Mouse (Mus musculus): ENCODE data around the gene Esrrg. TPM values are rescaled to one million over a fixed set of nuclear protein-coding genes. Genes with fewer than 3 reads are reported as not detected.

Gene Esrrg
- total and polyA plus RNA-seq, 2 experiments from 2014 or later, result 17.1 to 39.8 TPM

DNA sequence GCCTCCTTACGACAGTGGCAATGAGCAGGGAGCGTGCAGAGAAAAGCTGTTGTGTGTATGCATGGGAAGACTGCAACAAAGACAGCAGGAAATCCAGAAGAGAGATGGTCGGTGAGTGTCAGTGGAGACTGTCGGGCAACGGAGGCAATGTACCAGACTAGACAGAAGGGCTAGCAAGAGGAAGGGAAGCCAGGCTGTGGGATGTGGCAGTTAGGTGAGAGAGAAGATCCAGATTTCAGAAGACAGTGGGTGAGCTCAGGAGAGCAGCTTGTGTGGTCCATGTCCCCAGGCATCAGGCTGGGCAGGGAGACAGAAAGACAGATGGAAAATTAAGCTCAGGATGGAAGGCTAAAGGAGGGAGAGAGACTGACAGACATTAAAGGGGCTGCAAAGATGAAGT, 574.4 kb downstream of the Esrrg start:
- ATAC-seq (ENCODE audit: low FRiP score), result no peak
- no peak overlapping the region for H3K27ac ChIP-seq (ENCODE audit: low read depth, low read length)
- no peak overlapping the region for H3K9ac ChIP-seq (replicated peaks; ENCODE audit: low read length, poor library complexity, severe bottlenecking)
- H3K4me3 ChIP-seq (ENCODE audit: low read depth, low read length), result no peak overlapping the region
- H3K27me3 ChIP-seq (ENCODE audit: insufficient read depth, low read length), result no peaks in the 10 kb centered on the region
- no peaks in the 10 kb centered on the region for H3K4me1 ChIP-seq (ENCODE audit: insufficient read depth, low read length)
- WGBS, result 83% methylated on average over 5 of the region's 5 CpGs
- TF ChIP-seq CTCF (IDR thresholded peaks at IDR 0.05), result no peak
- H3K9me3 ChIP-seq (ENCODE audit: low read length), result no peaks in the 10 kb centered on the region
- no peak overlapping the region for H3K4me2 ChIP-seq (ENCODE audit: low read depth, low read length, poor library complexity, severe bottlenecking)
- DNase-seq (ENCODE audit: low spot score), result no peak
- no peaks in the 10 kb centered on the region for H3K36me3 ChIP-seq (ENCODE audit: insufficient read depth, low read length)

DNA sequence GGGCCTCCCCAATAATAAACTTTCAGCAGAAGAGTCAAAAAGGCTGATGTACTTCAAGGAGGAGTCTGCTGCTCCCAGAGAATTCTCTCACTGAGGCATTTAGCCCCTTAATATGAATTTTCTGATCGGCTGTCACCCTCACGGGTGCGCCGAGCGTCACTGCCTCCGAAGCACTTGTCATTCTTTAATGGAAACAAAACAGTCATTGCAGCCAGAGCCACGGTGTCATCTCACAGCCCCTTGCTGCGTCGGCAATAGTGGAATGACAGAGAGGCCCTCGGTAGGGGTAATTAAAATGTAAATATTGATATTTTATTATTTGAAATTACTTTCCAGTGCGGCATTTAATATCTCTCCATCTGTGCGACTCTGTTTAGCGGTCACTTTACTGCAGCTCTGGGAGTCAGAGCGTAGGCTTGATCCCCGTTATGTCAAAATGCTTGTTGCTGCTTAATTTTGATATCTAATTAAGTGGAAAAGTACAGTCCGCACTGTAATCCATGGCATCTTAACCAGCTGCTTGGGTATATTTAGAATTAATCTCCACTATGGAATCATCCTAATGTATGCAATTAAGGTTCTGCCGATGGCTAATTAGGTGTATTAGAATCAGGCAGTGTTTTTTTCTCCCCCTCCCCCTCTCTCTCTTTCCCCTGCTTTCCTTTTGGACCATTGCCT, 578.0 kb downstream of the Esrrg start:
- WGBS, result 47% methylated on average over 17 of the region's 17 CpGs
- no peaks in the 10 kb centered on the region for H3K9me3 ChIP-seq (ENCODE audit: low read length)
- DNase-seq (ENCODE audit: low spot score), result no peak
- H3K4me3 ChIP-seq (ENCODE audit: low read depth, low read length), result no peak overlapping the region
- no peak overlapping the region for H3K27ac ChIP-seq (ENCODE audit: low read depth, low read length)
- TF ChIP-seq CTCF (IDR thresholded peaks at IDR 0.05), result no peak
- H3K4me2 ChIP-seq (ENCODE audit: low read depth, low read length, poor library complexity, severe bottlenecking), result no peak overlapping the region
- H3K27me3 ChIP-seq (ENCODE audit: insufficient read depth, low read length), result no peaks in the 10 kb centered on the region
- no peak overlapping the region for H3K9ac ChIP-seq (replicated peaks; ENCODE audit: low read length, poor library complexity, severe bottlenecking)
- H3K4me1 ChIP-seq (ENCODE audit: insufficient read depth, low read length), result no peaks in the 10 kb centered on the region
- no peak for ATAC-seq (ENCODE audit: low FRiP score)
- no peaks in the 10 kb centered on the region for H3K36me3 ChIP-seq (ENCODE audit: insufficient read depth, low read length)

DNA sequence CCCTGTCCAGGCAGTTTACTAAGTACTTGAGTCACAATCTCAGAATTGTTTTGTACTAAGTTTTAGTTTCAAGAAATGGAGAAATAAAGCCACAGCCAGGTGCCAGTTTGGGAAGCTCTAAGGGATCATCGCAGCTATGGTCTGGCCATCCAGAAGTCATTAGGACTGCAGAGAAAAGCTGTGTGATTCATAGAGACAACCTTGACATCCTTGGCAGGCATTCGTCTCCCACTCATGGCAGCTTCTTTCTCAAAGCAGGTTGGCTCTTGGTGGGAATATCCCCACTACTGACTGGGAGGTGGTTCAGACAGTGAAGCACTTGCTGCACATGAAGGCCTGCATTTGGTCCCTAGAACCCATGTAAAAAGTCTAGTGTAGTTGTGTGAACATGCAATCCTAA, 584.4 kb downstream of the Esrrg start:
- H3K27ac ChIP-seq (ENCODE audit: low read depth, low read length), result no peak overlapping the region
- H3K4me2 ChIP-seq (ENCODE audit: low read depth, low read length, poor library complexity, severe bottlenecking), result no peak overlapping the region
- no peaks in the 10 kb centered on the region for H3K4me1 ChIP-seq (ENCODE audit: insufficient read depth, low read length)
- H3K27me3 ChIP-seq (ENCODE audit: insufficient read depth, low read length), result no peaks in the 10 kb centered on the region
- no peak for TF ChIP-seq CTCF (IDR thresholded peaks at IDR 0.05)
- no peak overlapping the region for H3K4me3 ChIP-seq (ENCODE audit: low read depth, low read length)
- H3K9me3 ChIP-seq (ENCODE audit: low read length), result no peaks in the 10 kb centered on the region
- ATAC-seq (ENCODE audit: low FRiP score) (no peak), DNase-seq (ENCODE audit: low spot score) (no peak)
- 90% methylated on average over 2 of the region's 2 CpGs for WGBS
- H3K36me3 ChIP-seq (ENCODE audit: insufficient read depth, low read length), result no peaks in the 10 kb centered on the region
- H3K9ac ChIP-seq (replicated peaks; ENCODE audit: low read length, poor library complexity, severe bottlenecking), result no peak overlapping the region

DNA sequence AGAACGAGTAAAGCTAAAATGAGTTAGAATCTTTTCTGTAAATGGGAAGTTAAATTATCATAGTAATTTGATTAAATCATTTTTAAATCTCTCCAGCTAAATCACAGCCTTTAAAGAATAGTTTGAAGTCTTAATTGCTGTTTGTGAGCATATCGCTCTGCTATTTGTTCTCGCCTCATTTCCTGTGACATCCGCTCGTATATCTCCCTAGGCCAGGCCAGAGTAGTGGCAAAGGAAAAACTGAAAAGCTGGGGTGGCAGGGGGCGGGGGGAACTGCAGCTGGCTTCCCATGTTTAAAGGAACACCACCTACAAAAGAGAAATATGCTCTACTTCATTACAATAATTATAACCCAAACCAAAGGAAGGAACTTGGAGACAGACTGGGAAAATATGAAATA, 598.8 kb downstream of the Esrrg start:
- no peaks in the 10 kb centered on the region for H3K4me1 ChIP-seq (ENCODE audit: insufficient read depth, low read length)
- H3K4me3 ChIP-seq (ENCODE audit: low read depth, low read length), result no peak overlapping the region
- ATAC-seq (ENCODE audit: low FRiP score), result no peak
- TF ChIP-seq CTCF (IDR thresholded peaks at IDR 0.05), result no peak
- H3K27me3 ChIP-seq (ENCODE audit: insufficient read depth, low read length), result no peaks in the 10 kb centered on the region
- no peaks in the 10 kb centered on the region for H3K9me3 ChIP-seq (ENCODE audit: low read length)
- WGBS, result 68% methylated on average over 6 of the region's 6 CpGs
- no peak overlapping the region for H3K4me2 ChIP-seq (ENCODE audit: low read depth, low read length, poor library complexity, severe bottlenecking)
- no peaks in the 10 kb centered on the region for H3K36me3 ChIP-seq (ENCODE audit: insufficient read depth, low read length)
- H3K9ac ChIP-seq (replicated peaks; ENCODE audit: low read length, poor library complexity, severe bottlenecking), result no peak overlapping the region
- no peak for DNase-seq (ENCODE audit: low spot score)
- no peak overlapping the region for H3K27ac ChIP-seq (ENCODE audit: low read depth, low read length)

DNA sequence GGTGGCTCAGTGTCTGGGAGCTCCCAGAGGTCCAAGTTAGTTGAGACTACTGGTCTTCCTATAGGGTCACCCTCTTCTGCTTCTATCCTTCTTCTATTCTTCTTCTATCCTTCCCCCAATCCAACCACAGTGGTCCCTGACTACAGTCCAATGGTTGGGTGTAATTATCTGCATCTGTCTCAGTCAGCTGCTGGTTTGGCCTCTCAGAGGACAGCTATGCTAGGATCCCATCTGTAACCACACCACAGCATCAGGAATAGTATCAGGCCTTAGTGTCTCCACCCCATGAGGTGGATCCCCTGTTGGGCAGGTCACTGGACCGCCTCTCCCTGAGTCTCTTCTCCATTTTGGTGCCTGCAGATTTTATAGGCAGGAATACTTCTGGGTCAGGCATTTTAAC, 600.4 kb downstream of the Esrrg start:
- DNase-seq (ENCODE audit: low spot score) (no peak), ATAC-seq (ENCODE audit: low FRiP score) (no peak)
- Histone ChIP-seq H3K4me1 (ENCODE audit: insufficient read depth, low read length) (no peaks in the 10 kb centered on the region), H3K9ac (replicated peaks; ENCODE audit: low read length, poor library complexity, severe bottlenecking) (no peak overlapping the region), H3K4me2 (ENCODE audit: low read depth, low read length, poor library complexity, severe bottlenecking) (no peak overlapping the region), H3K27me3 (ENCODE audit: insufficient read depth, low read length) (no peaks in the 10 kb centered on the region), H3K9me3 (ENCODE audit: low read length) (no peaks in the 10 kb centered on the region), H3K27ac (ENCODE audit: low read depth, low read length) (no peak overlapping the region), H3K4me3 (ENCODE audit: low read depth, low read length) (no peak overlapping the region), H3K36me3 (ENCODE audit: insufficient read depth, low read length) (no peaks in the 10 kb centered on the region)
- 86% methylated on average over 1 of the region's 1 CpGs for WGBS
- no peak for TF ChIP-seq CTCF (IDR thresholded peaks at IDR 0.05)

DNA sequence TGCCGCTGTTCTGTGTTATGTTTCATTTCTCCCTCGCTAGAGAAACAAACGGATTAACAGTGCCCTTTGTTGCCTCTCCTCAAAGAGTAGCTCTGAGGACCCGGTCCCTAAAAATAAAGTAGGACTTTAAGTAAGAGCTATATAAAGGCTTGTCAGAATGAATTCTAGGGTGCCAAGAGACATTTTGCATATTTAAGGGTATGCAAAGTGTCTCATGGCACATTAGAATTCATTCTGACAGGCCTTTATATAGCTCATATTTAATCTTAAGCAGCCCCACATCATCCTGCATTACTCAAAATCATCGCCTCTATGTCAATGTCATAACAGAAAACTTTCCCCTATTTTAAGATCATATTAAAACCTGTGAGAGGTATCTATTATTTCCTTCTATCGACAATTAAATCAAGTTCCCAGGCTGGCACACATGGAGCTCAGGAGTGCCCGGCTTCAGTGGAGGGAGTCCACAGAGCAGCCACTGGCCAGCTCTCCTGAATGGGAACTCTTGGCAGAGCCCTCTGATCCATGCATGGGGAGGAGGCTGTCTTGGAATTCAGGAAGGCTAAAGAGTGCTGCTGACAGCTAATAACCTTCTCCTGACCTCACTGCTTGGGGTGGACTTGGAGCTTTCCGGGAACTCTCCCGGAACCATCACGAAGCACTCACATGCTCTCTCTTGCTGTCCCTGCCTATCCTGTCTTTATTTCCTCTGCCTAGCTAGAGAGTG, 606.5 kb downstream of the Esrrg start:
- 34% methylated on average over 10 of the region's 10 CpGs for WGBS
- Histone ChIP-seq H3K9me3 (ENCODE audit: low read length) (no peaks in the 10 kb centered on the region), H3K9ac (replicated peaks; ENCODE audit: low read length, poor library complexity, severe bottlenecking) (no peak overlapping the region), H3K27ac (ENCODE audit: low read depth, low read length) (no peak overlapping the region), H3K4me3 (ENCODE audit: low read depth, low read length) (no peak overlapping the region), H3K4me2 (ENCODE audit: low read depth, low read length, poor library complexity, severe bottlenecking) (no peak overlapping the region), H3K4me1 (ENCODE audit: insufficient read depth, low read length) (no peaks in the 10 kb centered on the region), H3K27me3 (ENCODE audit: insufficient read depth, low read length) (no peaks in the 10 kb centered on the region), H3K36me3 (ENCODE audit: insufficient read depth, low read length) (no peaks in the 10 kb centered on the region)
- TF ChIP-seq CTCF (IDR thresholded peaks at IDR 0.05), result no peak
- DNase-seq (ENCODE audit: low spot score) (no peak), ATAC-seq (ENCODE audit: low FRiP score) (no peak)

All from midbrain, postnatal 0 days (tissue).